Mouse (Mus musculus) spleen, adult 2 months (tissue): ENCODE measurements around the gene Sec61a1. TPM values are rescaled to one million over a fixed set of nuclear protein-coding genes. Genes with fewer than 3 reads are reported as not detected.
A peak's percentile ranks its signal among the peaks of the same experiment; 100 is the strongest.

Source experiments
- DNase-seq, 2 experiments: peaks; one replicate each; pipeline versions ENCODE4 v3.0.0 to v3.0.0-alpha.2; 2012 to 2021; ENCODE audit warnings: low spot score in 2 of 2, low read depth in 1 of 2
- H3K27ac ChIP-seq: fragments of 200-500 bp; 2 replicates; pipeline ENCODE4 v1.5.1; 2012; ENCODE audit warnings: low read length, inconsistent platforms; ENCODE audit not compliant: insufficient read depth
- H3K27me3 ChIP-seq: fragments of 200-500 bp; 2 replicates; pipeline ENCODE4 v1.6.1; 2012; ENCODE audit warnings: mild to moderate bottlenecking, moderate library complexity, low read length, inconsistent platforms; ENCODE audit not compliant: control insufficient read depth, insufficient read depth
- H3K36me3 ChIP-seq: fragments of 200-500 bp; 2 replicates; pipeline ENCODE4 v1.6.1; 2012; ENCODE audit warnings: mild to moderate bottlenecking, low read length, inconsistent platforms; ENCODE audit not compliant: control insufficient read depth, insufficient read depth
- H3K4me1 ChIP-seq: fragments of 200-500 bp; 2 replicates; pipeline ENCODE4 v1.6.1; 2011; ENCODE audit warnings: inconsistent platforms; ENCODE audit not compliant: control insufficient read depth, insufficient read depth, insufficient read length
- H3K4me3 ChIP-seq: fragments of 200-500 bp; 2 replicates; pipeline ENCODE4 v1.5.1; 2011; ENCODE audit warnings: mild to moderate bottlenecking, inconsistent platforms; ENCODE audit not compliant: insufficient read depth, insufficient read length; ENCODE audit errors: extremely low read depth
- CTCF ChIP-seq: fragments of 200-500 bp; IDR thresholded peaks from 2 replicates; pipeline ENCODE4 v1.5.1; 2011; ENCODE audit warnings: mild to moderate bottlenecking, inconsistent platforms; ENCODE audit not compliant: insufficient read depth, insufficient read length, insufficient replicate concordance; ENCODE audit errors: extremely low read depth
- POLR2A ChIP-seq: fragments of 200-500 bp; IDR thresholded peaks from 2 replicates; pipeline ENCODE4 v1.6.1; 2011; ENCODE audit warnings: low read depth, low read length, inconsistent platforms
- WGBS: fragments of 180-500 bp; shearing (Covaris S2); methylation state at CpG from one replicate; pipeline ENCODE4 v1.1.7; 2018; 5-methylcytosine and 5-hydroxymethylcytosine counted together
- polyA plus RNA-seq: library from polyadenylated mRNA; depleted of rRNA; stranded (reverse); fragments of >200 nt; gene quantifications from 2 replicates; pipeline ENCODE4 v1.2.3, GENCODE M21; 2012

The Sec61a1 gene
- polyA plus RNA-seq, 1 experiment, result 147 TPM

- DNase-seq, result no peak
- Histone ChIP-seq H3K27ac (peak overlapping the region; percentile 75), H3K36me3 (peaks cover 47% of the 10 kb centered on the region), H3K4me3 (no peak overlapping the region), H3K4me1 (peaks cover 5% of the 10 kb centered on the region; the same call in 1 of the 2 replicates), H3K27me3 (peaks cover 2% of the 10 kb centered on the region; the same call in 1 of the 2 replicates)
- WGBS, result 75% methylated on average over 13 of the region's 13 CpGs
- TF ChIP-seq CTCF, result no peak
- no peak for TF ChIP-seq POLR2A
Observed at GRCm38 (mm10) chr6:88502030-88502970, 16.4 kb downstream of the Sec61a1 start.

- Histone ChIP-seq H3K4me1 (peaks cover 5% of the 10 kb centered on the region; the same call in 1 of the 2 replicates), H3K36me3 (peaks cover 35% of the 10 kb centered on the region), H3K27me3 (peaks cover 2% of the 10 kb centered on the region; the same call in 1 of the 2 replicates), H3K4me3 (peak overlapping the region; percentile 41; the same call in 1 of the 2 replicates), H3K27ac (no peak overlapping the region)
- DNase-seq, result no peak
- WGBS, result 10% methylated on average over 3 of the region's 3 CpGs
- no peak for TF ChIP-seq CTCF
- TF ChIP-seq POLR2A, result no peak
Observed at GRCm38 (mm10) chr6:88500405-88500767, 18.3 kb downstream of the Sec61a1 start.

GRCm38 (mm10) chr6:88499481-88500404 lies 19.0 kb downstream of the Sec61a1 start:
- peak in 1 of 2 experiments; percentile 27 for DNase-seq
- Histone ChIP-seq H3K4me3 (peak overlapping the region; percentile 41; the same call in 1 of the 2 replicates), H3K27ac (no peak overlapping the region), H3K27me3 (peaks cover 2% of the 10 kb centered on the region; the same call in 1 of the 2 replicates), H3K4me1 (peaks cover 5% of the 10 kb centered on the region; the same call in 1 of the 2 replicates), H3K36me3 (peaks cover 29% of the 10 kb centered on the region)
- 7% methylated on average over 76 of the region's 76 CpGs for WGBS
- no peak for TF ChIP-seq POLR2A
- TF ChIP-seq CTCF, result peak; percentile 69

GRCm38 (mm10) chr6:88493712-88494111 lies 25.0 kb downstream of the Sec61a1 start:
- TF ChIP-seq POLR2A (no peak), CTCF (no peak)
- 93% methylated on average over 6 of the region's 6 CpGs for WGBS

GRCm38 (mm10) chr6:88490629-88491354 lies 27.9 kb downstream of the Sec61a1 start:
- 94% methylated on average over 12 of the region's 12 CpGs for WGBS
- DNase-seq, result no peak
- H3K27me3 ChIP-seq, result no peaks in the 10 kb centered on the region
- no peak overlapping the region for H3K27ac ChIP-seq
- TF ChIP-seq POLR2A, result no peak
- TF ChIP-seq CTCF, result no peak
- H3K36me3 ChIP-seq, result peaks cover 14% of the 10 kb centered on the region
- H3K4me3 ChIP-seq, result no peak overlapping the region
- no peaks in the 10 kb centered on the region for H3K4me1 ChIP-seq

More at GRCm38 (mm10) chr6:88493712-88494111, 25.0 kb downstream of the Sec61a1 start:
- Histone ChIP-seq H3K4me1 (no peaks in the 10 kb centered on the region), H3K27ac (no peak overlapping the region), H3K36me3 (peaks cover 12% of the 10 kb centered on the region), H3K4me3 (no peak overlapping the region), H3K27me3 (no peaks in the 10 kb centered on the region)
- no peak for DNase-seq

- TF ChIP-seq CTCF, result no peak
- TF ChIP-seq POLR2A, result no peak
- H3K27ac ChIP-seq, result no peak overlapping the region
- H3K4me1 ChIP-seq, result no peaks in the 10 kb centered on the region
- no peak for DNase-seq
- H3K36me3 ChIP-seq, result peaks cover 20% of the 10 kb centered on the region
- 91% methylated on average over 6 of the region's 6 CpGs for WGBS
- H3K27me3 ChIP-seq, result no peaks in the 10 kb centered on the region
- H3K4me3 ChIP-seq, result no peak overlapping the region
Observed at GRCm38 (mm10) chr6:88489834-88490233, 28.9 kb downstream of the Sec61a1 start.
